Mouse (Mus musculus): ENCODE results near the gene Trarg1. TPM values are rescaled to one million over a fixed set of nuclear protein-coding genes. Genes with fewer than 3 reads are reported as not detected.

Gene Trarg1
- total and polyA plus RNA-seq, 2 experiments from 2014 or later: 0.46 to 0.82 TPM

DNA sequence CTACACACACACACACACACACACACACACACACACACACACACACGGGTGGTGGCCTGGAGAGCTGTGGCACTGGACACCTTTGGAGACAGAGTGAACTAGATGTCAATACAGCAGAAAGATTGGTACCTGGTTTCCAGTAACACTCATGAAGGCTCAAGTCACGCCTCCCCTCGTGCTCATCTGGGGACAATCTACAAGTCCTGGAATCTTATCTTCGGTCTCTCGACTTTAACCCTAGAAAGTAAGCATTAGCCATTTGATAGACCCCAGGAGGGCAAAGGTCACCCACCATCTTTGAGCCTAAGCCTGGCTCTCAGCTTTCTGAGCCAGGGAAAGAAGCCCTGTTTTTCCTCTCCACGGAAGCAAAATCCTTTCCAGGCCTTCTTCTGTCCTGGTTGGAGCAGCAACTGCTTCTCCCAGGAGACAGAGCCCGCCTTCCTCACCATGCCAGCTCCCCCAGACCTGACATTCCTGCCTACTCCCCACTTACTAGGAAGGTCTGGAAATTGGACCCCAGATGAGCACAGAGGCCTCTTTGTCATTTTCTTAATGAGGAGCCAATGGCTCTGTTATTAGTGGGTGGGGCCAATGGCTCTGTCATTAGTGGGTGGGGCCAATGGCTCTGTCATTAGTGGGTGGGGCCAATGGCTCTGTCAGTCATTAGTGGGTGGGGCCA, 17.7 kb upstream of the Trarg1 start:
- no peak overlapping the region for H3K27ac ChIP-seq (ENCODE audit: low read depth)
- H3K27me3 ChIP-seq (ENCODE audit: control insufficient read depth, insufficient read depth, low read length): peaks cover 31% of the 10 kb centered on the region
- no peak overlapping the region for H3K4me2 ChIP-seq (ENCODE audit: low read depth, low read length)
- 41% methylated on average over 7 of the region's 7 CpGs for WGBS
- TF ChIP-seq EP300 (IDR thresholded peaks at IDR 0.05; ENCODE audit: low read depth) (no peak), CTCF (IDR thresholded peaks at IDR 0.05; ENCODE audit: low read depth) (no peak)
- no peak overlapping the region for H3K4me3 ChIP-seq (ENCODE audit: low read depth, low read length)
- DNase-seq (ENCODE audit: low spot score) (no peak), ATAC-seq (ENCODE audit: insufficient read depth, low read depth) (no peak)
- H3K36me3 ChIP-seq (replicated peaks; ENCODE audit: control insufficient read depth, insufficient read depth, low read length): no peaks in the 10 kb centered on the region
- no peaks in the 10 kb centered on the region; the same call in 1 of the 2 replicates for H3K4me1 ChIP-seq (ENCODE audit: control insufficient read depth, insufficient read depth)
- H3K9ac ChIP-seq (replicated peaks; ENCODE audit: low read depth, low read length): no peak overlapping the region
- H3K9me3 ChIP-seq (replicated peaks; ENCODE audit: control insufficient read depth, low read length): no peaks in the 10 kb centered on the region

DNA sequence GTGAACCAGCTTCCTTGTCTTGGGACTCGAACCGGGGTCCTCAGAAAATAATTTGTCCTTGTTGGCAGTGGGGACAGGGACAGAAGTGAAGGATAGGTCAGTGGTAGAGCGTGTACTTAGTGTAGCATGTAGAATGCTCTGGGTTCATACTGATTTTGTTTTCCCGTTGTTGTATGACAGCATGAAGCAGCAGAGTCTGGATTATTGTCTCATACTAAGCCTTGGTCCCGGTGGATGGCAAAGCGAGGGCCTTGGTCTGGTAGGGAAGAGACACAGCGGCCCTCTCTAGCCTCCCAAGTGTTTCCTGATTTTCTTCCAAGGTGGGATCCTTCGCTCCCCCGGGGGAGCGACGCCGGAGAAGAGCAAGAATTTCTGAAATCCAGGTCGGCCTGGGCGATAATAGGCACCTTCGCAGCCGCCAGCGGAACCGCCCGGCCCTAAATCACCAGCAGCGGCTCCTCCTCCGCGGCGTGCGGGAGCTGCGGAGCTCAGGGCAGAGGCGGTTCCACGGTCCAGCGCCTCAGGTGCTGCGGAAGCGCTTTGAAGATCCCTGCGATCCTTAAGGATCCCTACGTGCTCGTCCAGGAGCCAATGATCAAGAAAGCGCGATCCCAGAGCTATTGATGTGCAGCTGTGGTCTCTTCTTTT, 13.5 kb upstream of the Trarg1 start:
- Histone ChIP-seq H3K4me3 (ENCODE audit: low read depth, low read length) (peak overlapping the region; percentile 35), H3K27me3 (ENCODE audit: control insufficient read depth, insufficient read depth, low read length) (peaks cover 71% of the 10 kb centered on the region)

GRCm38 (mm10) chr11:76667807-76668206, 11.8 kb upstream of the Trarg1 start:
- no peaks in the 10 kb centered on the region for H3K9me3 ChIP-seq (replicated peaks; ENCODE audit: control insufficient read depth, low read length)
- TF ChIP-seq EP300 (IDR thresholded peaks at IDR 0.05; ENCODE audit: low read depth): no peak
- no peak for TF ChIP-seq CTCF (IDR thresholded peaks at IDR 0.05; ENCODE audit: low read depth)
- ATAC-seq (ENCODE audit: insufficient read depth, low read depth) (no peak), DNase-seq (ENCODE audit: low spot score) (no peak)
- WGBS: 24% methylated on average over 4 of the region's 4 CpGs
- no peaks in the 10 kb centered on the region; the same call in 1 of the 2 replicates for H3K4me1 ChIP-seq (ENCODE audit: control insufficient read depth, insufficient read depth)
- H3K27me3 ChIP-seq (ENCODE audit: control insufficient read depth, insufficient read depth, low read length): peaks cover 88% of the 10 kb centered on the region
- H3K36me3 ChIP-seq (replicated peaks; ENCODE audit: control insufficient read depth, insufficient read depth, low read length): no peaks in the 10 kb centered on the region
- no peak overlapping the region for H3K9ac ChIP-seq (replicated peaks; ENCODE audit: low read depth, low read length)
- no peak overlapping the region for H3K4me3 ChIP-seq (ENCODE audit: low read depth, low read length)
- H3K27ac ChIP-seq (ENCODE audit: low read depth): no peak overlapping the region
- no peak overlapping the region for H3K4me2 ChIP-seq (ENCODE audit: low read depth, low read length)

More for the DNA sequence above, 13.5 kb upstream of the Trarg1 start:
- Histone ChIP-seq H3K4me2 (ENCODE audit: low read depth, low read length) (peak overlapping the region; percentile 57), H3K4me1 (ENCODE audit: control insufficient read depth, insufficient read depth) (no peaks in the 10 kb centered on the region; the same call in 1 of the 2 replicates), H3K9ac (replicated peaks; ENCODE audit: low read depth, low read length) (no peak overlapping the region), H3K9me3 (replicated peaks; ENCODE audit: control insufficient read depth, low read length) (no peaks in the 10 kb centered on the region), H3K27ac (ENCODE audit: low read depth) (no peak overlapping the region), H3K36me3 (replicated peaks; ENCODE audit: control insufficient read depth, insufficient read depth, low read length) (no peaks in the 10 kb centered on the region)
- DNase-seq (ENCODE audit: low spot score) (no peak), ATAC-seq (ENCODE audit: insufficient read depth, low read depth) (no peak)
- 8% methylated on average over 35 of the region's 35 CpGs for WGBS
- TF ChIP-seq EP300 (IDR thresholded peaks at IDR 0.05; ENCODE audit: low read depth) (no peak), CTCF (IDR thresholded peaks at IDR 0.05; ENCODE audit: low read depth) (no peak)

DNA sequence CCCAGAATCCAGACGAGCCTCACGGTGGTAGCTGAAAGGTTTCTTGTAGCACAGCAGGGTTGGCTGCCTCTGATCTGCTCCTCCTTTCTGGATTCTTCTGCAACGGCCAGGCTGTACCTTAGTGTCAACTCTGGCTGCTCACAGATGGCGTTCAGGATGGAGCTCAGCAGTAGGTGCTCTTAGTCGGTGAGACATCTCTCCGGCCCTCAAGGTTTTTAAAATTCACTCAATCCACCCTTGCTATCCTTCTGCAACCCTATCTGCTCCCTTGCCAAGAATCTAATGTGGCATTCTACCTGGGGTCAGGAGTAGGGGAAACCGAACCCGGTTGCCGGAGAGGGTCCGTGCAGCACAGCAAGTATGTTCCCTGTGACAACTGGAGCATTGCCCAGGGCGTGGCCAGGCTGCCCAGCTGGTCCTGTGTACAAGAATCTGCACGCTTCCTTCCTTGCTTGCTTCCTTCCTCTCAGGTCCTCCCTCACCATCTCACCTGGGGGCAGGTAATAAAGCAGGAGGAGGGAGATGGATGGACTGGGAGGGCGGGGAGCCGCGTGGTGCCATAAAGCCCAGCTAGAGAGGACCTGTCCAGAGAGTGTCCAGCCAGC, 7.6 kb upstream of the Trarg1 start, which contains the start of gene Bhlha9:
Gene Bhlha9 (plus strand): TSS at position 600 of the 605 bp plus-strand sequence.
- no peak for TF ChIP-seq EP300 (IDR thresholded peaks at IDR 0.05; ENCODE audit: low read depth)
- no peak for TF ChIP-seq CTCF (IDR thresholded peaks at IDR 0.05; ENCODE audit: low read depth)
- 59% methylated on average over 15 of the region's 15 CpGs for WGBS
- ATAC-seq (ENCODE audit: insufficient read depth, low read depth): no peak
- Histone ChIP-seq H3K27ac (ENCODE audit: low read depth) (no peak within 1 kb of the TSS), H3K36me3 (replicated peaks; ENCODE audit: control insufficient read depth, insufficient read depth, low read length) (no peaks in the 10 kb centered on the region), H3K4me3 (ENCODE audit: low read depth, low read length) (peak within 1 kb of the TSS; percentile 20), H3K27me3 (ENCODE audit: control insufficient read depth, insufficient read depth, low read length) (peaks cover 84% of the 10 kb centered on the region), H3K4me2 (ENCODE audit: low read depth, low read length) (peak within 1 kb of the TSS; percentile 24), H3K4me1 (ENCODE audit: control insufficient read depth, insufficient read depth) (no peaks in the 10 kb centered on the region), H3K9ac (replicated peaks; ENCODE audit: low read depth, low read length) (no peak within 1 kb of the TSS), H3K9me3 (replicated peaks; ENCODE audit: control insufficient read depth, low read length) (no peaks in the 10 kb centered on the region)
- DNase-seq (ENCODE audit: low spot score): no peak

DNA sequence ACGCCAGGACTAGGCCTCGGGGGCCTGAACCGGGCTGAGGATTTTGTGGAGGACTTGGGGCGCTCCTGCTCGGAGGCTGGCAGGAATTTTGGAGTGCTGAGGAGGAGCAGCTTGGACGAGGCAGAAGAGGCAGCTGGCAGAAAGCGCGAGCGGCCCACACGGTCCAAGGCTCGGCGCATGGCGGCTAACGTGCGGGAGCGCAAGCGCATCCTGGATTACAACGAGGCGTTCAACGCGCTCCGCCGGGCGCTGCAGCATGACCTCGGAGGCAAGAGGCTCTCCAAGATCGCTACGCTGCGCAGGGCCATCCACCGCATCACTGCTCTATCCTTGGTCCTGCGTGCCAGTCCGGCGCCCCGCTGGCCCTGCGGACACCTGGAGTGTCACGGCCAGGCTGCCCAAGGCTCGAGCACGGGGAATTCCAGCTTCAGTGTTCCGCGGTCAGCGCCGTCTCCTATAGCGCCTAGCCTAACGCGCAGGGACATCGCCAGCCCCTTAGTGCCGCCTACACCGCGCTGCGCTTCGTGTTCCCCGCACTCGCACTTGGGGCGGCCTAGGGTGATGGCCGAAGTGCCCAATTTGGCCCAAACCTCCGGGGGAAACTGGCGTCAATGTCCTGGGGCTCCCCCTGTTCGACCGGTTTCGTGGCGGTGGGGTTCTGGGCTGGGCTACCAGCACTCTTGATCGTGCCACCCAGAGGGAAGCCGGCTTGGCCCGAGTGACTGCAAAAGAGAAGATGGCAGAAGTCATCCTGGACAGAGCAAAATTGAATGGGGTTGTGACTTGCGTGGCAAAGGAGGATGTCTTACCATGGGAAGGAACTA, 6.8 kb upstream of the Trarg1 start:
- Histone ChIP-seq H3K36me3 (replicated peaks; ENCODE audit: control insufficient read depth, insufficient read depth, low read length) (no peaks in the 10 kb centered on the region), H3K4me1 (ENCODE audit: control insufficient read depth, insufficient read depth) (no peaks in the 10 kb centered on the region), H3K27me3 (ENCODE audit: control insufficient read depth, insufficient read depth, low read length) (peaks cover 76% of the 10 kb centered on the region), H3K9me3 (replicated peaks; ENCODE audit: control insufficient read depth, low read length) (no peaks in the 10 kb centered on the region), H3K4me3 (ENCODE audit: low read depth, low read length) (peak overlapping the region; percentile 20), H3K27ac (ENCODE audit: low read depth) (no peak overlapping the region), H3K9ac (replicated peaks; ENCODE audit: low read depth, low read length) (no peak overlapping the region), H3K4me2 (ENCODE audit: low read depth, low read length) (peak overlapping the region; percentile 24)
- TF ChIP-seq CTCF (IDR thresholded peaks at IDR 0.05; ENCODE audit: low read depth) (no peak), EP300 (IDR thresholded peaks at IDR 0.05; ENCODE audit: low read depth) (no peak)
- WGBS: 4% methylated on average over 64 of the region's 64 CpGs
- ATAC-seq (ENCODE audit: insufficient read depth, low read depth) (no peak), DNase-seq (ENCODE audit: low spot score) (no peak)
